Mouse (Mus musculus) liver, embryonic 16.5 days (tissue): ENCODE data around the gene Pcbd1. TPM values are rescaled to one million over a fixed set of nuclear protein-coding genes. Genes with fewer than 3 reads are reported as not detected.

ENCODE experiments used
- ATAC-seq: fragments of 200-750 bp; cut with Nextera tagmentation; 2 replicates; pipeline ENCODE4 v1.8.0; 2017; ENCODE audit warnings: low read depth, mild to moderate bottlenecking, moderate number of reproducible peaks, moderate library complexity
- H3K27ac ChIP-seq: fragments of 300-500 bp; sonication (generic); 2 replicates; pipeline ENCODE4 v1.5.1; 2014; ENCODE audit warnings: mild to moderate bottlenecking, low read length
- H3K27me3 ChIP-seq: fragments of 300-500 bp; sonication (generic); 2 replicates; pipeline ENCODE4 v1.6.1; 2014; ENCODE audit warnings: low read depth, low read length, mixed read lengths; ENCODE audit not compliant: control insufficient read depth, insufficient read depth
- H3K36me3 ChIP-seq: fragments of 300-500 bp; sonication (generic); 2 replicates; pipeline ENCODE4 v1.6.1; 2014; ENCODE audit warnings: mild to moderate bottlenecking; ENCODE audit not compliant: control insufficient read depth, insufficient read depth
- H3K4me1 ChIP-seq: fragments of 300-500 bp; sonication (generic); 2 replicates; pipeline ENCODE4 v1.6.1; 2014; ENCODE audit warnings: low read depth, low read length, mixed read lengths; ENCODE audit not compliant: control insufficient read depth
- H3K4me2 ChIP-seq: fragments of 300-500 bp; sonication (generic); 2 replicates; pipeline ENCODE4 v1.6.1; 2014; ENCODE audit warnings: low read depth, low read length, mixed read lengths
- H3K4me3 ChIP-seq: fragments of 300-500 bp; sonication (generic); 2 replicates; pipeline ENCODE4 v1.5.1; 2014; ENCODE audit warnings: low read depth, mild to moderate bottlenecking, low read length
- H3K9ac ChIP-seq: fragments of 300-500 bp; sonication (generic); 2 replicates; pipeline ENCODE4 v1.6.1; 2014; ENCODE audit warnings: low read depth, low read length
- H3K9me3 ChIP-seq: fragments of 300-500 bp; sonication (generic); replicated peaks from 2 replicates; pipeline ENCODE4 v1.6.1; 2016; ENCODE audit warnings: low read length; ENCODE audit not compliant: control insufficient read depth
- WGBS: fragments of 180-500 bp; shearing (Covaris S2); extraction: QIAGEN DNeasy Blood & Tissue Kit; methylation state at CpG from one replicate; pipeline ENCODE4 v1.1.7; 2014; ENCODE audit not compliant: insufficient replicate concordance; 5-methylcytosine and 5-hydroxymethylcytosine counted together
- microRNA-seq: library from miRNA; unstranded; fragments of <30 nt; microRNA quantifications from one replicate; pipeline ENCODE4, GENCODE M21; 2016
- polyA plus RNA-seq: library from polyadenylated mRNA; unstranded; fragments of >200 nt; fragmentation: Nextera tagmentation; extraction: Ambion mirVana; gene quantifications from 2 replicates; pipeline ENCODE4 v1.2.1, GENCODE M21; 2015

Gene Pcbd1
- polyA plus RNA-seq, 1 experiment from 2014 or later: 223 TPM

- H3K27ac ChIP-seq: peak overlapping the region; percentile 48
- no peaks in the 10 kb centered on the region for H3K9me3 ChIP-seq
- peaks cover 22% of the 10 kb centered on the region for H3K4me1 ChIP-seq
- H3K36me3 ChIP-seq: 0 out of 2 replicates have a peak, but pooled peaks cover 3% of the 10 kb centered on the region
- WGBS: 36% methylated on average over 1 of the region's 1 CpGs
- H3K9ac ChIP-seq: peak overlapping the region; percentile 3; the same call in 1 of the 2 replicates
- no peaks in the 10 kb centered on the region for H3K27me3 ChIP-seq
- H3K4me3 ChIP-seq: no peak overlapping the region
- ATAC-seq: peak; percentile 54; the same call in 1 of the 2 replicates
- no peak overlapping the region for H3K4me2 ChIP-seq
These were observed 39.7 kb downstream of the Pcbd1 start for GRCm38 (mm10) chr10:61128701-61129365.

GRCm38 (mm10) chr10:61130959-61131358, 41.8 kb downstream of the Pcbd1 start:
- ATAC-seq: no peak
- H3K9ac ChIP-seq: no peak overlapping the region
- H3K9me3 ChIP-seq: no peaks in the 10 kb centered on the region
- no peak overlapping the region for H3K4me3 ChIP-seq
- no peak overlapping the region for H3K27ac ChIP-seq
- no peak overlapping the region for H3K4me2 ChIP-seq
- WGBS: 74% methylated on average over 3 of the region's 3 CpGs
- H3K27me3 ChIP-seq: no peaks in the 10 kb centered on the region
- 0 out of 2 replicates have a peak, but pooled peaks cover 3% of the 10 kb centered on the region for H3K36me3 ChIP-seq
- H3K4me1 ChIP-seq: peaks cover 15% of the 10 kb centered on the region

- no peak for ATAC-seq
- WGBS: 65% methylated on average over 4 of the region's 4 CpGs
- Histone ChIP-seq H3K27me3 (no peaks in the 10 kb centered on the region), H3K4me3 (no peak overlapping the region), H3K27ac (no peak overlapping the region), H3K9ac (no peak overlapping the region), H3K9me3 (no peaks in the 10 kb centered on the region), H3K4me1 (peaks cover 11% of the 10 kb centered on the region), H3K4me2 (no peak overlapping the region), H3K36me3 (no peaks in the 10 kb centered on the region)
These were observed 44.9 kb downstream of the Pcbd1 start for GRCm38 (mm10) chr10:61134041-61134440.

- Histone ChIP-seq H3K4me2 (no peak overlapping the region), H3K4me1 (peaks cover 6% of the 10 kb centered on the region), H3K27me3 (no peaks in the 10 kb centered on the region), H3K9me3 (no peaks in the 10 kb centered on the region), H3K9ac (no peak overlapping the region), H3K27ac (peak overlapping the region; percentile 53), H3K4me3 (no peak overlapping the region), H3K36me3 (no peaks in the 10 kb centered on the region)
- no peak for ATAC-seq
- 34% methylated on average over 3 of the region's 3 CpGs for WGBS
These were observed 46.2 kb downstream of the Pcbd1 start for GRCm38 (mm10) chr10:61135226-61135839.

- Histone ChIP-seq H3K9me3 (no peaks in the 10 kb centered on the region), H3K9ac (no peak overlapping the region), H3K4me1 (peaks cover 6% of the 10 kb centered on the region), H3K36me3 (no peaks in the 10 kb centered on the region), H3K27me3 (no peaks in the 10 kb centered on the region), H3K27ac (no peak overlapping the region), H3K4me3 (no peak overlapping the region), H3K4me2 (0 out of 2 replicates have a peak overlapping the region, but pooled peaks have one; percentile 13)
- 28% methylated on average over 1 of the region's 1 CpGs for WGBS
- ATAC-seq: peak; percentile 55; the same call in 1 of the 2 replicates
These were observed 48.4 kb downstream of the Pcbd1 start for GRCm38 (mm10) chr10:61137567-61137966.

GRCm38 (mm10) chr10:61143343-61143742, 54.2 kb downstream of the Pcbd1 start:
- Histone ChIP-seq H3K9ac (no peak overlapping the region), H3K27me3 (no peaks in the 10 kb centered on the region), H3K36me3 (no peaks in the 10 kb centered on the region), H3K4me3 (no peak overlapping the region), H3K4me1 (peaks cover 22% of the 10 kb centered on the region), H3K27ac (no peak overlapping the region), H3K4me2 (no peak overlapping the region), H3K9me3 (no peaks in the 10 kb centered on the region)
- WGBS: 73% methylated on average over 2 of the region's 2 CpGs
- ATAC-seq: no peak

Small RNAs within 50 kb of the gene (microRNA-seq; reads per million reads assigned to microRNA genes)
- not detected for gene Gm44308

Other genes with a start within 250 kb of the Pcbd1 start
- 20.1 and 22.0 TPM in 2 replicates for gene Sgpl1, start 58.4 kb downstream of the Pcbd1 start, polyA plus RNA-seq
- not detected in 2 replicates for gene Tbata, start 82.6 kb downstream of the Pcbd1 start, polyA plus RNA-seq
- 0.23 and 0.40 TPM in 2 replicates for gene Adamts14, start 184.1 kb downstream of the Pcbd1 start, polyA plus RNA-seq
- 0.13 TPM in 1 of 2 replicates, not detected in the other for gene Prf1, start 208.5 kb downstream of the Pcbd1 start, polyA plus RNA-seq